Mouse (Mus musculus) liver, embryonic 13.5 days (tissue): ENCODE results near the gene Adgrf2. TPM values are rescaled to one million over a fixed set of nuclear protein-coding genes. Genes with fewer than 3 reads are reported as not detected.

Source experiments
- ATAC-seq: fragments of 200-750 bp; cut with Nextera tagmentation; 2 replicates; pipeline ENCODE4 v1.8.0; 2017; ENCODE audit warnings: low read depth, mild to moderate bottlenecking, moderate number of reproducible peaks, moderate library complexity
- DNase-seq: peaks from one replicate; pipeline ENCODE4 v3.0.0; 2022
- H3K27ac ChIP-seq: fragments of 300-500 bp; sonication (generic); 2 replicates; pipeline ENCODE4 v1.5.1; 2015; ENCODE audit warnings: moderate library complexity, mild to moderate bottlenecking, inconsistent platforms
- H3K27me3 ChIP-seq: fragments of 300-500 bp; sonication (generic); 2 replicates; pipeline ENCODE4 v1.6.1; 2015; ENCODE audit warnings: mild to moderate bottlenecking, inconsistent platforms
- H3K36me3 ChIP-seq: fragments of 300-500 bp; sonication (generic); 2 replicates; pipeline ENCODE4 v1.6.1; 2015; ENCODE audit warnings: mild to moderate bottlenecking, inconsistent platforms
- H3K4me1 ChIP-seq: fragments of 300-500 bp; sonication (generic); replicated peaks from 2 replicates; pipeline ENCODE4 v1.6.1; 2015; ENCODE audit warnings: inconsistent platforms
- H3K4me2 ChIP-seq: fragments of 300-500 bp; sonication (generic); 2 replicates; pipeline ENCODE4 v1.6.1; 2015; ENCODE audit warnings: inconsistent platforms, mild to moderate bottlenecking, moderate library complexity
- H3K4me3 ChIP-seq: fragments of 300-500 bp; sonication (generic); replicated peaks from 2 replicates; pipeline ENCODE4 v1.5.1; 2015; ENCODE audit warnings: mild to moderate bottlenecking, inconsistent platforms
- H3K9ac ChIP-seq: fragments of 300-500 bp; sonication (generic); 2 replicates; pipeline ENCODE4 v1.6.1; 2015; ENCODE audit warnings: mild to moderate bottlenecking, inconsistent platforms
- H3K9me3 ChIP-seq: fragments of 300-500 bp; sonication (generic); replicated peaks from 2 replicates; pipeline ENCODE4 v1.6.1; 2016; ENCODE audit warnings: inconsistent platforms
- WGBS: fragments of 180-500 bp; shearing (Covaris S2); methylation state at CpG from one replicate; pipeline ENCODE4 v1.1.7; 2015; ENCODE audit not compliant: insufficient replicate concordance; 5-methylcytosine and 5-hydroxymethylcytosine counted together
- polyA plus RNA-seq: library from polyadenylated mRNA; unstranded; fragments of >200 nt; fragmentation: Nextera tagmentation; extraction: Ambion mirVana; gene quantifications from 2 replicates; pipeline ENCODE4 v1.2.1, GENCODE M21; 2015

The Adgrf2 gene
- polyA plus RNA-seq, 1 experiment from 2014 or later: not detected

GRCm38 (mm10) chr17:42714991-42715390, 27.0 kb downstream of the Adgrf2 start:
- Histone ChIP-seq H3K4me2 (no peak overlapping the region), H3K4me1 (no peaks in the 10 kb centered on the region), H3K9ac (no peak overlapping the region), H3K27ac (no peak overlapping the region), H3K4me3 (no peak overlapping the region), H3K9me3 (no peaks in the 10 kb centered on the region), H3K36me3 (no peaks in the 10 kb centered on the region), H3K27me3 (no peaks in the 10 kb centered on the region)
- ATAC-seq (no peak), DNase-seq (no peak)
- WGBS: 82% methylated on average over 7 of the region's 7 CpGs

- H3K9me3 ChIP-seq: no peaks in the 10 kb centered on the region
- no peak overlapping the region for H3K27ac ChIP-seq
- no peak overlapping the region for H3K9ac ChIP-seq
- H3K36me3 ChIP-seq: no peaks in the 10 kb centered on the region
- H3K4me2 ChIP-seq: no peak overlapping the region
- H3K27me3 ChIP-seq: no peaks in the 10 kb centered on the region
- WGBS: 71% methylated on average over 7 of the region's 7 CpGs
- no peak for ATAC-seq
- H3K4me3 ChIP-seq: no peak overlapping the region
- DNase-seq: no peak
- H3K4me1 ChIP-seq: no peaks in the 10 kb centered on the region
These were observed 31.3 kb downstream of the Adgrf2 start for GRCm38 (mm10) chr17:42710717-42711116.

- Histone ChIP-seq H3K9me3 (no peaks in the 10 kb centered on the region), H3K27ac (no peak overlapping the region), H3K4me3 (no peak overlapping the region), H3K36me3 (no peaks in the 10 kb centered on the region), H3K9ac (no peak overlapping the region), H3K27me3 (no peaks in the 10 kb centered on the region), H3K4me1 (no peaks in the 10 kb centered on the region), H3K4me2 (no peak overlapping the region)
- DNase-seq (no peak), ATAC-seq (no peak)
- WGBS: 62% methylated on average over 4 of the region's 4 CpGs
These were observed 36.4 kb downstream of the Adgrf2 start for GRCm38 (mm10) chr17:42705611-42706010.

GRCm38 (mm10) chr17:42702198-42702597, 39.8 kb downstream of the Adgrf2 start:
- DNase-seq: no peak
- no peak overlapping the region for H3K4me2 ChIP-seq
- H3K27me3 ChIP-seq: no peaks in the 10 kb centered on the region
- ATAC-seq: no peak
- WGBS: 70% methylated on average over 9 of the region's 9 CpGs
- no peaks in the 10 kb centered on the region for H3K4me1 ChIP-seq
- H3K9me3 ChIP-seq: no peaks in the 10 kb centered on the region
- H3K27ac ChIP-seq: no peak overlapping the region
- no peak overlapping the region for H3K9ac ChIP-seq
- no peak overlapping the region for H3K4me3 ChIP-seq
- H3K36me3 ChIP-seq: no peaks in the 10 kb centered on the region

GRCm38 (mm10) chr17:42694730-42695129, 47.2 kb downstream of the Adgrf2 start:
- DNase-seq (no peak), ATAC-seq (no peak)
- no peaks in the 10 kb centered on the region for H3K9me3 ChIP-seq
- no peaks in the 10 kb centered on the region for H3K36me3 ChIP-seq
- H3K27ac ChIP-seq: no peak overlapping the region
- 67% methylated on average over 4 of the region's 4 CpGs for WGBS
- no peak overlapping the region for H3K4me3 ChIP-seq
- H3K27me3 ChIP-seq: no peaks in the 10 kb centered on the region
- no peak overlapping the region for H3K9ac ChIP-seq
- no peak overlapping the region for H3K4me2 ChIP-seq
- no peaks in the 10 kb centered on the region for H3K4me1 ChIP-seq

- DNase-seq: no peak
- ATAC-seq: no peak
- Histone ChIP-seq H3K4me3 (no peak within 1 kb of the TSS), H3K4me2 (no peak within 1 kb of the TSS), H3K27ac (no peak within 1 kb of the TSS), H3K4me1 (no peaks in the 10 kb centered on the region), H3K27me3 (no peaks in the 10 kb centered on the region), H3K36me3 (no peaks in the 10 kb centered on the region), H3K9ac (no peak within 1 kb of the TSS), H3K9me3 (no peaks in the 10 kb centered on the region)
- whole genome bisulfite sequencing: 72% methylated on average over 10 of the region's 10 CpGs
These were observed 49.8 kb downstream of the Adgrf2 start, which contains the start of gene Adgrf4 for GRCm38 (mm10) chr17:42692136-42692535. Adgrf4 (minus strand) TSS chr17:42692284.

- ATAC-seq (no peak), DNase-seq (no peak)
- 67% methylated on average over 8 of the region's 8 CpGs for WGBS
- Histone ChIP-seq H3K36me3 (no peaks in the 10 kb centered on the region), H3K4me1 (no peaks in the 10 kb centered on the region), H3K9me3 (no peaks in the 10 kb centered on the region), H3K9ac (no peak overlapping the region), H3K27me3 (no peaks in the 10 kb centered on the region), H3K4me2 (no peak overlapping the region), H3K4me3 (no peak overlapping the region), H3K27ac (no peak overlapping the region)
These were observed 51.4 kb downstream of the Adgrf2 start for GRCm38 (mm10) chr17:42690531-42690930.

Other genes with a start within 250 kb of the Adgrf2 start
- gene Opn5, start 130.8 kb downstream of the Adgrf2 start, polyA plus RNA-seq: not detected in 2 replicates
- not detected in 2 replicates for gene Adgrf4, start 49.9 kb downstream of the Adgrf2 start, polyA plus RNA-seq
- gene Cd2ap, start 134.5 kb upstream of the Adgrf2 start, polyA plus RNA-seq: 8.8 and 10.2 TPM in 2 replicates